Mouse (Mus musculus) layer of hippocampus, postnatal 10 days (tissue): ENCODE results near the gene Lef1. TPM values are rescaled to one million over a fixed set of nuclear protein-coding genes. Genes with fewer than 3 reads are reported as not detected.

ENCODE experiments used
- DNase-seq, 2 experiments: peaks; one replicate each; pipeline ENCODE4 v3.0.0; 2021; ENCODE audit warnings: low spot score in 2 of 2
- total RNA-seq, 2 experiments: library from RNA; stranded (reverse); gene quantifications; 2 replicates each; pipeline ENCODE4 v1.2.3; 2021

Lef1 gene
- total RNA-seq, 2 experiments from 2014 or later = 7.4 to 8.8 TPM

- DNase-seq = no peak
Observed at GRCm38 (mm10) chr3:131247447-131247846, 137.2 kb downstream of the Lef1 start.

DNA sequence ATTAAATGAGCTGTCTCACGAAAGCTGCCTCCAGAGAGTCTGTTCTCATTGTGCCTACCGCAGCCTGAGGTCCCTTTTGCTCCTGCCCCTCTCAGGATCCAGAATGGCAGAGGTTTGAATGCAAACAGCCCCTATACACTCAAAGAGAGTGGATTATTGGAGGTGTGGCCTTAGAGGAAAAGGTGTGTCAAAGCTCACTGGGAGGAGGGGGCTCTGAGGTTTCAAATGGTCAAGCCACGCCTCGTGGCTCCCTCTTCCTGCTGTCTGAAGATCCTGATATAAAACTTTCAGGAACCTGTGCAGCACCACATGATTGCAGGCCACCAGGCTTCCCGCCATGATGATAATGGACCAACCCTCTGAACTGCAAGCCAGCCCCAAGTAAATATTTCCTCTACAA lies 137.6 kb downstream of the Lef1 start:
- DNase-seq = no peak

DNA sequence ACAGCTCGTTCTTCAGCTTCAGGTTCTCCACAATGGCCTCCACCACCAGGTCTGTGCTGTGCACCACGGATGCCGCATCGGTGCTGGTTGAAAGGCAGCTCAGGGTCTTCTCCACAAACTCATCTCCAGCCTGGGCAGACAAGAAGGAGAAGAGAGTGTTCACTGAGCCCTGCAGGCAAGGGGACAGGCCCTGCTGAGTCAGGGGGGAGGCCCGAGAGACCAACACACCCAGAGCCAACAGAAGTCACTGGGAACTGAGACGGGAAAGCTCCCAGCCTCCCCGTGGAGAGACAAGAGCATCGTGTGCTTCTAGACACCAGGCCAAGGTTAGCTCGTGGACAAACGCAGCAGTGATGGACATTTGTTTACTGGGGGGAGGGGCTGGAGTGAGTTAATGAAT lies 138.2 kb downstream of the Lef1 start:
- no peak for DNase-seq

GRCm38 (mm10) chr3:131250283-131250682 lies 140.0 kb downstream of the Lef1 start:
- no peak for DNase-seq

- DNase-seq = no peak
Observed at GRCm38 (mm10) chr3:131250978-131251377, 140.7 kb downstream of the Lef1 start.

DNA sequence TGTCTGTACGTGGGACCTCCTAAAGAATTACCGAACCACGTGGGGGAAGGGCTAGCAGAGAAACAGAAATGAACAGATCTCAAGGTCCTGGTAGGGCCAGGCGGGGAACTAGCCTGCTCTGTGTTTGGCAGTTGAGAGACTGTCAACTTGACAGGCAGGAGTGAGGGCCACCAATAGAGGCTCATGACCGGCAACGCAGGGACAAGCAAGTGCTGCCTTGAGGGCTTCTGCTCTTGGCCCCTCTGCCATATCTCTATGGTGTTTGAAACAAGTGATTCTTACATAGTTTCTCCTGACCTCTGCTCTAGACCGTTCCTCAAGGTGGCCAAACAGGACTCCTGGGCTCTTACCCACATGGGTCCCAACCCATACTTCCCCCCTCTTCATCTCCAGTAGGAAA lies 141.3 kb downstream of the Lef1 start:
- no peak for DNase-seq

DNA sequence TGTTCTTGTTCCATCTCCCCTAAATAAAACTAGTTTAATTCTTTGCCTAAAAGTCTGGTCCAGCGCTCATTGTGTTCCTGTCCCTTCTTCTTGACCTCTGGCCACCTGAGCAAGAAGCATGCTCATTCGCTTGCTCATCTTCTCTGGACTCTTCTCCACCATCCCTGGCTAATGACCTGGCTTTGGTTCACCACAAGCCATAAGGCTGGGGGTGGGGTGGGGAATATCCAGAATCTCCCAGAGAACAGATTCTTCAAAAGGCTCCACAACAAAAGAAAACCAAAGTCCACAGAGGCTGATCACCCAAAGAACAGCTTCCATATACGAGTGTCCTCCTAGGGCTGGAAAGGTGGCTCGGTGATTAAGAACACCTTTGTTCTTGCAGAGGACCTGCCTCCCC lies 144.7 kb downstream of the Lef1 start:
- no peak for DNase-seq

GRCm38 (mm10) chr3:131255399-131255981 lies 145.2 kb downstream of the Lef1 start:
- no peak for DNase-seq

DNA sequence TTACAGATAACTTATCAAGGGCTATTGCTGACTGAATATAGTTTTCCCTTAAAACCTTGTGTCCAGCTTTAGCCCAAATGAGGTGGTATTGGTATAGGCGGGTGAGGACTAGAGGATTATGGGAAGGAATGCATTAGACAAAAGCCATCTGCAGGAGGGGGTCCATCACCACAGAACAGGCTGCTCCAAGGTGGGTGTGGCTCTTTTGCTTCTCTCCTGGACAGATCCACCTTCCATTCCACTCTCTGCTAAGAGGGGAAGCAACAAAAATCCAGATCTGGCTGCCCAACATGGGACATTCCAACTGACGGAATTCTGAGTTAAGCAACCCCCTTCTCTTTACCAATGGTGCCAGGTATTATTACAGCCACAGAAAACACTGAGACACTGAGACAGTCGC lies 148.7 kb downstream of the Lef1 start:
- DNase-seq = no peak

DNA sequence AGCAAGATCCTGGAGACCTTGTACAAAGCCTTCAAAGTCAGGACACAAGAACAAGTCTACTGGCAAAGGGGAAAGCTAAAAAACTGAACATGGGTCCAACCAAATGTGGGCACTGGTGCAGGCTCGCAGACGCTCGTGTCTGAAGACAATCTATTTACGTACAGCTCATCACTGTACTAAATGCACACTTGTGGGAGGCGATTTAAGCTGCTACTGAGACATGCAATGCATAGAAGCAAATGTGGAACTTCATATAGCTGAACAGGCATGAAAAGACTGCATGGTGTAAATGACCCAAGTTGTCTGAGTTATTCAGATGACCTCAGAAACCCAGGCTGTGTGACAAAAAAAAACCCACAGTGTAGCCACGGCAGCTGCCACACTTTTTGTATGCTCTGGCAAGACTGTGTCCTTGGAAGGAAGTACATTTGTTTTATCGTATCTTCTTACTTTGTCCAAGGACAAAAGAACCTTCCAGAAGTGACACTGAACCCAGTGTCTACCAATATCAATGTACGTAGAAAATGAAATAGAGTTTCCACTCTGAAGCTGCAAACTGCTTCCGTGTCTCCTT lies 149.2 kb downstream of the Lef1 start:
- DNase-seq = no peak

DNA sequence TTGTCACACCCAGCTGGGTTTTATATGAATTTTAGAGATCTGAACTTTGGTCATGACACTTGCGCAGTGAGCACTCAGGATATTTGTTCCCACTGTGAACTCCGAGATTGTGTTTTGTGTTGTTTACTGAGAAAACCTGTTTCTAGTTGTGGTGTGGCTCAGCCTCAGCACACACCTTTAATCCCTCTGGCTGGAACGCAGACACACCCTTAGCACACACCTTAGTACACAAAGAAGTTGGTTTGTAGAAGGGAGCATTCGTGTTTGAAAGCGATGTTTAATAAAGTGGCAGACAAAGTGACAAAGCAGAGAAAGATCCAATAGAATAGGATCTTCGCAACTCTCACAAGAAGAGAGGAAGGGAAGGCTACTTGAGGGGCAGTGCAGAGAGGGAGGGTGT lies 150.1 kb downstream of the Lef1 start:
- DNase-seq = no peak

- no peak for DNase-seq
Observed at GRCm38 (mm10) chr3:131263766-131264486, 153.7 kb downstream of the Lef1 start.

DNA sequence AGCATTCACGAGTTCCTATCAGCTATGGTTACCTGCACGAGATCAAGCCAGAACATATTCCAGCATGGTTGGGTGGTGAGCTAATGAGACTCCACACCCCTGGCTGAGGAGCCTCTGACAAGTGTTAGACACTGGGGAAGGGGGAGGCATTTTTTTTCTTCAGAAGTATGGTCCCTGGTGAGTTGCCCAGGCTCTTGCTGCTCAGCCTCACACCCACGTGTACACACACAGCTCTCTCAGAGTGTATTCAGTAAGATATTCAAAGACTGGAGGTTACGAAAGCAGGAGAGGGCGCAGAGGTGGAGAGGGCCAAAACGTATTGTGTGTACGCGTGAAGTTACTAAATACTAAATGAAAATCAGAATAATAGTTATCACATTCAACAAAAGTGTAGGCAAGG lies 155.2 kb downstream of the Lef1 start:
- no peak for DNase-seq

DNA sequence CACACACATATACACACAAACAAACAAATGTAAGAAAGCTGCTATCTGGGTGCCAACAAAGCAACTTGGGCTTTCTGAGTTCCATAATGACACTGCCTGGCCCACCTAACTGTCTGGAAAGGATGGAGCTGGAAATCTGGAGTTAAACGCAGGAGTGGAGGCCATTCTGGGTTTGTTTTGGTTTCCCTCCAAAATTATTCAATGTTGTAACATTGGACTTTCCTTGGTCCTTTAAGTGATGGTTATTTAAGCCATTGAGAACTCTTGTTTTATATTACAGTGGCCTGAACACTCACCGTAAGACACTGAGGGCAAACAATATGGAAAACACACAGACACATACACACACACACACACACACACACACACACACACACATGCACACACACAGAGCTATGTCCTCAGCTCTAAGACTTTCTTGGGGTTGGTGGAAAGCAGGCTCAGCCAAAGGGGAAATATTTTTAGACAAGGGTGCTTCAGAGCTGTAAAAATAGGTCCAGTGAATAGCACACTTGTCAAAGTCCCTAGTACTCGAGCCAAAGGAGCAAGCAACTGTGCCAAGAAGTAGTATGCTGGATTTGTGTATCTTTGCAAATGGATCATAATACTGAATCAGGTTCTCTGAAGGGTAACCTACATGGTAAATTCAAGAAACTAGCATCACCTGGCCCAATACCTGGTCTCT lies 156.2 kb downstream of the Lef1 start:
- DNase-seq = no peak

DNA sequence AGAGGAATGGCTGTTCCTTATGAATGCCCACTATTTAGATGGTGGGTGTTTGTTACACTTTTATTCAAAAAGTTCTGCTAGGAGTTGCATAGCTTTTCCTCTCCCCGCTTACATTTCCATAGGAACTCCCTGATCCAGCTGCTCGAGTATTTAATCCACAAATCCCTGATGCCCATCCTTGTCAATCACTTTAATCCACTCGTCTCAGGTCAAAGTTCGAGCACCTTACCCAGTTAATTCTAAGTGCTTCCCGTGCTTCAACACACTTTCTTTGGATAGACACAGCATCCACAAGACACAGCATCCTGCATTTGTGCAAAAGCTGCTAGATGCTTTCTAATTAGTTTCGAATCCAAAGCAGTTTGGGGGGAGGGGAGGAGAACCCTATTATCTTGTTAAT lies 160.1 kb downstream of the Lef1 start:
- no peak for DNase-seq

GRCm38 (mm10) chr3:131271157-131271556 lies 160.9 kb downstream of the Lef1 start:
- no peak for DNase-seq

- DNase-seq = peak; percentile 69 to 83
Observed at GRCm38 (mm10) chr3:131271559-131272373, 161.5 kb downstream of the Lef1 start, which contains the start of gene Hadh. Hadh (minus strand) TSS chr3:131272101.

DNA sequence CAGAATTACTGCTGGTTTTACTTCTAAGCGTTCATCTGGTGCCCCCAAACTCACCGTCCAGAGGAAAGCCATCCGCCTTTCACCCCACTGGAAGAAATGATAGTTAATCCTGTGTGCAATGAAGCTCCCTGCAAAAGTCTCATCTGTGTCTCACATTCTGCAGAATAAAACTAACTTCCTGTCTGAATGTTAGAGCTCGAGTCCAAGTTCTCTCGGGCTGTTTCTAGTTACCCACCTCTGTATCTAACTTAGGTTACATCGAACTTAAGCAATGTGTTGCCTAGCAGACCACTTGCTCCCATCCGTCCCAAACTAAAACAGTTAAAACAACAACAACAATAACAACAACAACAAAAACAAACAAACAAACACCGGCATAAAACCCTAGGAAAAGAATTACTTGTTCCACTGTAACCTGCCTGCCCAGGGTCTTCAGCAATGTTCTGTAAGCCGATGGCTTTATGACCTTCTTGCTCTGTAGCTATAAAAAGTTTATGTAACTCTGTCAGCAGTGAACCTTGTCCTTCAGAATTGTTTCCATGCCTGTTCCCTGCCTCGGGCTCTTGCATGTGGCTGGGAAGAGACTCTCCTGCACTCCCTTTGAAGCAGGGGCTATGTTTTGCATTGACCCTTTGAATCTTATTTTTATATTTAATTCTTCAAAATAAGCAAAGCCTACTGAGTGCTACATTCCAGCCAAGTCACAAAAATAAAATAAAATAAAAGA lies 162.3 kb downstream of the Lef1 start:
- no peak for DNase-seq
